Comparison of ENCODE assay signal across 23 mouse cellular contexts in the genomic region with DNA sequence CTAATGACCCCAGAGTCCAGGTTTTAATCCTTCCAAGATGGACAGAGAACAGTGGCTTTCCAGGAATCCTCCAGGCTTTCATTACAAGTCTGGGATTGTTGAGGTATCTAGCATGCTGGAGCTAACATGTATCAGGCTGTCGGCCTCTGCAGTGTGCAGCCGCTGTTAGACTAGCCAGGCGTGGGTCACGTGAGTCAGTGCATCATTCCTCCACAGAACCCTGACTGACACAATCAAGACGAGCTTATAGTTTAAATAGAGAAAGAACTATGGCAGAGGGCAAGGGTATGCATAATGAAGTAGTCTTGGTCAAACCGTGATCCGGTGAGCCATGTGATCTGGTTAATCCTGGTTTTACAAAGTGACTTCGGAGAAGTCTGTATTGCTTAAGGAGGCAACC.
DNase-seq lines count a peak whose midpoint lies in the region; ATAC-seq and TF ChIP-seq lines count a peak whose summit lies in the region.
"Had no signal": no experiment of that assay in that cellular context is flagged by ENCODE, and none has a peak within 500 bp of the region (broad histone marks: within the 10 kb centered on the region; RNA-seq: fewer than 3 reads in every experiment).

No protein-coding gene starts in this region.

- in situ Hi-C loops in Patski (cut with MboI; ENCODE audit: low pct_unique_long_range_greater_than_20kb) = no loop called here

- no peaks in the 10 kb centered on the region for H3K27me3 ChIP-seq in midbrain, embryonic 14.5 days (ENCODE audit: control insufficient read depth, insufficient read depth, low read length)
- no peaks in the 10 kb centered on the region for H3K27me3 ChIP-seq in midbrain, embryonic 10.5 days (ENCODE audit: low read depth, poor library complexity, severe bottlenecking)
- no peaks in the 10 kb centered on the region for H3K27me3 ChIP-seq in Patski
- H3K27me3 ChIP-seq: forebrain, embryonic 13.5 days; hindbrain, embryonic 12.5 days; hindbrain, embryonic 15.5 days had no signal

- no peak overlapping the region for H3K27ac ChIP-seq in midbrain, embryonic 14.5 days (replicated peaks; ENCODE audit: low read depth, low read length)
- no peak overlapping the region for H3K27ac ChIP-seq in midbrain, embryonic 10.5 days (replicated peaks)
- H3K27ac ChIP-seq: forebrain, embryonic 10.5 days; forebrain, embryonic 13.5 days; heart, adult 2 months; heart, embryonic 10.5 days; hindbrain, embryonic 12.5 days; hindbrain, embryonic 15.5 days had no signal

- no peaks in the 10 kb centered on the region for H3K36me3 ChIP-seq in midbrain, embryonic 14.5 days (ENCODE audit: control insufficient read depth, insufficient read depth, low read length)
- H3K36me3 ChIP-seq in midbrain, embryonic 10.5 days = no peaks in the 10 kb centered on the region
- H3K36me3 ChIP-seq: forebrain, embryonic 10.5 days; heart, embryonic 10.5 days; hindbrain, embryonic 12.5 days; hindbrain, embryonic 15.5 days had no signal

- no peak overlapping the region for H3K9ac ChIP-seq in midbrain, embryonic 14.5 days (replicated peaks; ENCODE audit: low read length)
- H3K9ac ChIP-seq: forebrain, embryonic 13.5 days; hindbrain, embryonic 12.5 days; hindbrain, embryonic 15.5 days had no signal

- CTCF ChIA-PET in Patski (lab: Charles Lee) = interaction anchor here (1.2 to 16.0 kb wide), 6 partner anchors 10 to 461 kb away, joined by 3 to 286 read pairs (median 6); no protein-coding TSS in a partner anchor

- POLR2A ChIA-PET in Patski (lab: Charles Lee) = no interaction called here

- no peak overlapping the region for H3K4me3 ChIP-seq in midbrain, embryonic 14.5 days (replicated peaks; ENCODE audit: low read depth, low read length)
- H3K4me3 ChIP-seq in midbrain, embryonic 10.5 days = no peak overlapping the region
- H3K4me3 ChIP-seq: forebrain, embryonic 10.5 days; forebrain, embryonic 13.5 days; heart, adult 2 months; heart, embryonic 10.5 days; hindbrain, embryonic 12.5 days; hindbrain, embryonic 15.5 days had no signal

- no peak for TF ChIP-seq CTCF in Patski (IDR thresholded peaks at IDR 0.05)

- ATAC-seq in midbrain, embryonic 14.5 days (ENCODE audit: low FRiP score, low TSS enrichment) = no peak
- peak; percentile 85 for ATAC-seq in Patski
- ATAC-seq: activated CD4-positive, CD25-positive, alpha-beta regulatory T cell, adult 4 months; CD4-positive, CD25-positive, alpha-beta regulatory T cell, adult 4 months; forebrain, embryonic 13.5 days; forebrain, embryonic 16.5 days had no signal

- H3K9me3 ChIP-seq in midbrain, embryonic 14.5 days (ENCODE audit: control insufficient read depth, low read length) = no peaks in the 10 kb centered on the region
- no peaks in the 10 kb centered on the region for H3K9me3 ChIP-seq in midbrain, embryonic 10.5 days (replicated peaks)
- H3K9me3 ChIP-seq: forebrain, embryonic 10.5 days; forebrain, embryonic 13.5 days; heart, embryonic 10.5 days; hindbrain, embryonic 12.5 days; hindbrain, embryonic 15.5 days had no signal

- H3K4me2 ChIP-seq in midbrain, embryonic 14.5 days (ENCODE audit: low read length) = no peak overlapping the region
- H3K4me2 ChIP-seq: forebrain, embryonic 13.5 days; hindbrain, embryonic 12.5 days; hindbrain, embryonic 15.5 days had no signal

- H3K4me1 ChIP-seq in midbrain, embryonic 14.5 days (ENCODE audit: control insufficient read depth, insufficient read depth, low read length) = no peaks in the 10 kb centered on the region
- peaks cover 9% of the 10 kb centered on the region for H3K4me1 ChIP-seq in midbrain, embryonic 10.5 days
- H3K4me1 ChIP-seq: heart, embryonic 10.5 days; hindbrain, embryonic 12.5 days; hindbrain, embryonic 15.5 days had no signal

- 40% methylated on average over 8 of the region's 8 CpGs for WGBS in midbrain, embryonic 14.5 days
- WGBS in midbrain, embryonic 10.5 days = 60% methylated on average over 8 of the region's 8 CpGs

- DNase-seq in kidney, adult 18-20 months = peak; percentile 20
- DNase-seq in kidney, adult 11 months = no peak
- peak; percentile 15 for DNase-seq in midbrain, embryonic 14.5 days
- DNase-seq in midbrain, embryonic 10.5 days (ENCODE audit: low spot score) = no peak
- DNase-seq in Patski (ENCODE audit: low read depth, low spot score) = peak; percentile 57
- DNase-seq in cerebellum, postnatal 10 days = no peak
- DNase-seq: adrenal gland, adult 8-10 months; adrenal gland, postnatal 25 days; B cell, adult 2 months; cerebellum, adult 11-12 months; cerebellum, adult 8-10 months; cerebellum, postnatal 14 days; gastrocnemius, postnatal 10 days; gastrocnemius, postnatal 36 days; heart, adult 2 months had no signal

Comparison
In these comparisons a context has a peak if more than half of its experiments do, and no peak if none do; other contexts are left out.
1. DNase-seq: peak in kidney, adult 18-20 months (single experiment), midbrain, embryonic 14.5 days (single experiment) and Patski (single experiment); none in kidney, adult 11 months (single experiment), midbrain, embryonic 10.5 days (single experiment) and cerebellum, postnatal 10 days (0 of 2).